Mouse (Mus musculus) brain, adult 10 weeks (tissue): Measurements from ENCODE around the gene Olfr1496. TPM values are rescaled to one million over a fixed set of nuclear protein-coding genes. Genes with fewer than 3 reads are reported as not detected.

Experiments
- polyA plus RNA-seq: library from polyadenylated mRNA; stranded (reverse); fragments of 350-450 nt; fragmentation: Illumina TruSeq; extraction: RNeasy Lipid Tissue Mini Kit (QIAGEN cat#74804); gene quantifications from one replicate; pipeline ENCODE4 v1.2.3, GENCODE M21; 2015; ENCODE audit warnings: low read depth, low replicate concordance

Olfr1496 gene
- not detected for polyA plus RNA-seq

GRCm38 (mm10) chr19:13777578-13777977, at the start of gene Olfr1496:
Olfr1496 (plus strand) TSS chr19:13777878.

GRCm38 (mm10) chr19:13739428-13739827, 38.2 kb upstream of the Olfr1496 start, which contains the start of gene Olfr1494:
Olfr1494 (plus strand) TSS chr19:13739728.

DNA sequence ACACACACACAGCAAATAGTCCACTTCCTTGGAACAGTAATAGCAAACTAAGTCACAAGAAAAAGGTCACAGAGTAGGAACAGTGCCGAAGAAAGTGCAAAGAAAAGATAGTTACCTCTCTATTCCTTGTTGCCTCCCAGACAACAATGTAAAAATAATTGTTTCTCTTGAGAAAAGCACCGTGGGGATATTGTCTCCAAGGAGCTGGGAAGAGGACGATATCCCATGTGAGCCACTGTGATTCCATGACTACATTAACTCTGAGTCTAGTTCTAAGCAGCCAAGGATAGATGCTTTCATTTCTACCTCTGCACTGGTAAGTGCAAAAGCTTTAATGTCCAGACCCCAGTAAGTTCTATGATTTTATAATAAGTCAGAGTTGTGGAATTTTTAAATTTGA, 13.4 kb upstream of the Olfr1496 start, which contains the start of gene Olfr1495:
TSS of gene Olfr1495 (plus strand) at position 301 of the 400 bp plus-strand sequence.

GRCm38 (mm10) chr19:13798102-13798501, 20.4 kb downstream of the Olfr1496 start, which contains the start of gene Olfr1497:
Olfr1497 (minus strand) TSS chr19:13798202.

GRCm38 (mm10) chr19:13819347-13819746, 41.7 kb downstream of the Olfr1496 start, which contains the start of gene Olfr1499:
Olfr1499 (minus strand) TSS chr19:13819447.

GRCm38 (mm10) chr19:13830388-13830787, 52.7 kb downstream of the Olfr1496 start, which contains the start of gene Olfr1500:
Olfr1500 (minus strand) TSS chr19:13830488.

Other genes with a start within 250 kb of the Olfr1496 start
- gene Olfr1480, start 250.0 kb upstream of the Olfr1496 start, polyA plus RNA-seq, result not detected
- not detected for gene Olfr1484, start 194.4 kb upstream of the Olfr1496 start, polyA plus RNA-seq
- not detected for gene Olfr1487, start 160.5 kb upstream of the Olfr1496 start, polyA plus RNA-seq
- not detected for gene Olfr1489, start 146.3 kb upstream of the Olfr1496 start, polyA plus RNA-seq
- not detected for gene Olfr1490, start 126.8 kb upstream of the Olfr1496 start, polyA plus RNA-seq
- gene Olfr1491, start 80.6 kb upstream of the Olfr1496 start, polyA plus RNA-seq, result not detected
- not detected for gene Olfr1493-ps1, start 54.6 kb upstream of the Olfr1496 start, polyA plus RNA-seq
- gene Olfr1494, start 38.1 kb upstream of the Olfr1496 start, polyA plus RNA-seq, result not detected
- gene Olfr1495, start 13.3 kb upstream of the Olfr1496 start, polyA plus RNA-seq, result not detected
- not detected for gene Olfr1497, start 20.3 kb downstream of the Olfr1496 start, polyA plus RNA-seq
- not detected for gene Olfr1499, start 41.6 kb downstream of the Olfr1496 start, polyA plus RNA-seq
- gene Olfr1500, start 52.6 kb downstream of the Olfr1496 start, polyA plus RNA-seq, result not detected
- not detected for gene Olfr1501, start 72.8 kb downstream of the Olfr1496 start, polyA plus RNA-seq
- gene Olfr1502, start 83.9 kb downstream of the Olfr1496 start, polyA plus RNA-seq, result not detected
- gene Olfr1504, start 120.0 kb downstream of the Olfr1496 start, polyA plus RNA-seq, result not detected
- not detected for gene Olfr1505, start 135.7 kb downstream of the Olfr1496 start, polyA plus RNA-seq